Mouse (Mus musculus): ENCODE data around the gene Smim11. TPM values are rescaled to one million over a fixed set of nuclear protein-coding genes. Genes with fewer than 3 reads are reported as not detected.

The Smim11 gene
- total RNA-seq, 2 experiments from 2014 or later, result 12.9 to 17.9 TPM

- no peak for DNase-seq (ENCODE audit: low spot score in 2 of 2)
These were observed 18.4 kb downstream of the Smim11 start for GRCm38 (mm10) chr16:92319353-92320109.

GRCm38 (mm10) chr16:92320361-92320760 is 19.3 kb downstream of the Smim11 start:
- DNase-seq (ENCODE audit: low spot score in 2 of 2), result no peak

DNA sequence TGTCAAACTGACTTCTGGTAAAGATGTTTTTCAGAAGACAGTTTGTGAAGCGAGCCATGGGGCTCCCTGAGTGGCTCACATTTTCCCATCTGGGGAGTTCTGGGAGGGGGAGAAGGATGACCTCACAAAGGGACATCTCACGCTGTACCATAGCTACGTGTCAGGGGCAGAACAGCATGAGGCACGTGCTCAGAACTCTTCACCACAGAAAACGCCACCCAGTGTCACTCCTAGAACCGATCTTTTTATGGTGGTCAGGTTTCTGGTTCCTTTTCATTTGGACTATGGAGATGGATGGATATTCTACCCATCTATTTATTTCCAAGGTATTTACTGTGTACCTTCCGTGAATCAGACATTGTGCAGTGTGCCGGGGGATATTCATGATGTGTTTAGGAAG is 20.3 kb downstream of the Smim11 start, which contains the start of gene Fam243:
TSS of gene Fam243 (minus strand) at position 101 of the 400 bp plus-strand sequence.
- DNase-seq (ENCODE audit: low spot score in 2 of 2), result no peak

DNA sequence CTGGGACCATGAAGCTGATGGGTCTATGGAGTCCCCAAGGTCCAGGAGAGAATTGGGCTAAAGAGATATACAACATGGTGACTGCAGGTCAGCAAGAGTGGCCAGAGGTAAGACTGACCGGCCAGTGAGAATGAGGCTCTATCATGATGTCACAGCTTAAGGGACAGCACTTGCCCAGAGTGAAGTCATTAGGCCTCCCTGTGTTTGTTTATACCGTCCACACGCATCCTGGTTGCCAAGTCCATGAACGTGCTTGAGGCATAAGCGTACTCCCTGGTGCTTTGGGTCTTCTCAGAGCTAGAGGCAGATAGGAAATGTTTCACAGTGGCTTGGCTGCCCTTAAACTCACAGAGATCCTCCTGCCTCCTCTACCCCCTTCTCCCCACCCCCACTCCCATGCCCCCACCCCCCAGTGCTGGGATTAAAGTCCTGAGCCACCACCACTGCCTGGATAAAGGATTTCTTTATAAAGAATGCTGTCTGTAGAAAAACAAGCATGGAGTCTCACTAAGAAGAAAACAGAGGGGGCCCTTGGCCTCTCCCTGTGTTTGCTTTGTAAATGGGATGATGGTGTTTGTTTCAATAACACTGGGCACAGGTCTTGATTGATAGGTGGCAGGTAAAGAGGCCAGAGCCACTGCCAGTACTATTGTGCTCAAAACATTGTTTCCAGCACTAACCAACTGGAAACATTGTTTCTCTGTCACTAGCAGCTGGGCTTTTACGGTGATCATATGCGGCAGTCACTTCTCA is 23.4 kb downstream of the Smim11 start:
- no peak for DNase-seq (ENCODE audit: low spot score in 2 of 2)

DNA sequence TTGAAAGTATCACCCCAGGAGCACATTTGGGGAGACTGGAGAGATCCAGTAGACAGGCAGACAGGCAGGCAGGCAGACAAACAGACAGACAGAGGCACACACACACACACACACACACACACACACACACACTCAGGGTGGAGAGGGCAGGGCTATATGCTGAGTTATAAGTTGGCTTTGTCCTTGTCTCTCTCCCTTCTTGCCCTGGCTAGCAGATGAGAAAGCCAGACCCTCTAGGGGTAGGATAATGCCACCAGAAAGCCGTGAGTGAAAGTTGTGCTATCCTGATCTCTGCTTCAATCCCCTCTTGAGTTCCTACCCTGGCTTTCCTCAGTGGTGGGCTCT is 23.9 kb downstream of the Smim11 start:
- DNase-seq (ENCODE audit: low spot score in 2 of 2), result no peak

- no peak for DNase-seq (ENCODE audit: low spot score in 2 of 2)
These were observed 26.8 kb downstream of the Smim11 start for GRCm38 (mm10) chr16:92327911-92328310.

- no peak for DNase-seq (ENCODE audit: low spot score in 2 of 2)
These were observed 29.9 kb downstream of the Smim11 start for GRCm38 (mm10) chr16:92330966-92331365.

- DNase-seq (ENCODE audit: low spot score in 2 of 2), result no peak
These were observed 33.5 kb downstream of the Smim11 start for GRCm38 (mm10) chr16:92334600-92334999.

GRCm38 (mm10) chr16:92336280-92336679 is 35.2 kb downstream of the Smim11 start:
- peak; percentile 56 to 78 for DNase-seq (ENCODE audit: low spot score in 2 of 2)

GRCm38 (mm10) chr16:92340612-92341511 is 39.8 kb downstream of the Smim11 start:
- DNase-seq (ENCODE audit: low spot score in 2 of 2), result peak; percentile 68 to 75

GRCm38 (mm10) chr16:92345177-92345576 is 44.1 kb downstream of the Smim11 start:
- no peak for DNase-seq (ENCODE audit: low spot score in 2 of 2)

- DNase-seq (ENCODE audit: low spot score in 2 of 2), result no peak
These were observed 45.3 kb downstream of the Smim11 start for GRCm38 (mm10) chr16:92346297-92346916.

GRCm38 (mm10) chr16:92348941-92349340 is 47.9 kb downstream of the Smim11 start:
- no peak for DNase-seq (ENCODE audit: low spot score in 2 of 2)

GRCm38 (mm10) chr16:92353295-92353694 is 52.2 kb downstream of the Smim11 start:
- no peak for DNase-seq (ENCODE audit: low spot score in 2 of 2)

DNA sequence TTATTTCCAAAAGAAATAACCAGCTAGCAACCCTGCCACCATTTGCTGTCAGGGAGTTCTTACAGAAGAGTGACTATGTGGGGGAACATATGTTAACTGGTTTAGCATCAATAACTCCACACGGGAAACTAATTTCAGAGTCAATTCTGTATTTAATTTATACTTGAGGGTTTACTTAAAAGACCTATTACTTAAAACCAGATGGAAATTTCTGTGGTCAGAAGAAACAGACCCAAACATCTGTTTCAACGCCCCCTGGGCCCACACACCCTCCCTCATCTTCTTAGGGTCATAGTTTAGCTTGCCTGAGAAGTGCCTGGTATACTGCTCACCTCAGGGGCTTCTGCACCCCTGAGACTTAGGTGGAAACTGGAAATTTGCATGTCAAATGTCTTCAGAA is 52.8 kb downstream of the Smim11 start:
- no peak for DNase-seq (ENCODE audit: low spot score in 2 of 2)

- no peak for DNase-seq (ENCODE audit: low spot score in 2 of 2)
These were observed 54.3 kb downstream of the Smim11 start for GRCm38 (mm10) chr16:92355366-92355765.

DNA sequence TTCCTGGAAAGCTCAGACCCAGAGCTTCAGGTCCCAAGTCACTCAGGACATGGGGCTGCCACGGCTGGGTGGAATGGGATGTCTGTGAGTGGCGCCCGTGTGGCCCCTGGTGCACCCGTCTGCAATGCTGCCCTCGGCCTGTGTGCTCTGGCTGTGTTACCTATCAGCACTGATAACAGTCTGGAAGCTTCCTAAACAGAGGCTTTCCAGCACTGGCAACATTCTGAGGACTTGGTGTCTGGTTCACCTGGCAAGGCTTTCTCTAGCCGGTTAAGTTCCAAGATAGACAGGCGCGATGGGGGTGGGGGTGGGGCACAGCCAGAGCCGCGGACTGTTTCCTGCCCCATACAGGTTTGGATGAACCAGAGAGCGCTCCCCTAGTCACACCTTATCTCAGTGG is 54.9 kb downstream of the Smim11 start:
- no peak for DNase-seq (ENCODE audit: low spot score in 2 of 2)

GRCm38 (mm10) chr16:92357023-92357422 is 55.9 kb downstream of the Smim11 start:
- DNase-seq (ENCODE audit: low spot score in 2 of 2), result no peak

- DNase-seq (ENCODE audit: low spot score in 2 of 2), result no peak
These were observed 56.5 kb downstream of the Smim11 start for GRCm38 (mm10) chr16:92357566-92357965.

DNA sequence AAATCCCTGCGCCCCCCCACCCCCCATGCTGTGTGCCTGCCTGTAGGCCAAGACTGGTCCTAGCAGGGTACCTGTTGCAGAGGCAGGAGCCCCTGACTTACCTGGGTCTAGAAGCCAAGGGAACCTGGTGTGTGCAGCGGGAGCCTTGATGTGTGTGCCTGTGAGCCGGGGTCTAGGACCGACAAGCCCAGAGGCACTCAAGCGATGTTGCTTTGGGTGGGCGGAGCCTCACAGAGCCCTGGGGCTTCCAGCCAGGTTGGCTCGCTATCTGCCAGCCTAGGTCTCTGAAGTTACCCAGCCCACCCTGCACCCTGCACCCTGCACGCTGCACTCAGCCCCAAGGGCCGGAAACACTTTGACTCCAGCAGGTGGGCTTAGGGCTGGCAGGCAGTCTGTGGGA is 57.6 kb downstream of the Smim11 start:
- no peak for DNase-seq (ENCODE audit: low spot score in 2 of 2)

GRCm38 (mm10) chr16:92359229-92359628 is 58.1 kb downstream of the Smim11 start, which contains the start of gene Kcne1:
Kcne1 (minus strand) TSS chr16:92359468.
- DNase-seq (ENCODE audit: low spot score in 2 of 2), result no peak

Data from layer of hippocampus, postnatal 14 days (tissue).